Mouse (Mus musculus): ENCODE results near the gene Tenm4.

The Tenm4 gene

GRCm38 (mm10) chr7:96647657-96648056 lies 476.6 kb downstream of the Tenm4 start:
- no peak for DNase-seq (ENCODE audit: low spot score)

- DNase-seq (ENCODE audit: low spot score): no peak
These were observed 477.6 kb downstream of the Tenm4 start for GRCm38 (mm10) chr7:96648606-96649005.

- DNase-seq (ENCODE audit: low spot score): no peak
These were observed 478.1 kb downstream of the Tenm4 start for GRCm38 (mm10) chr7:96649171-96649570.

GRCm38 (mm10) chr7:96650435-96650834 lies 479.4 kb downstream of the Tenm4 start:
- no peak for DNase-seq (ENCODE audit: low spot score)

GRCm38 (mm10) chr7:96651055-96651454 lies 480.0 kb downstream of the Tenm4 start:
- DNase-seq (ENCODE audit: low spot score): no peak

GRCm38 (mm10) chr7:96651626-96652341 lies 480.7 kb downstream of the Tenm4 start:
- no peak for DNase-seq (ENCODE audit: low spot score)

GRCm38 (mm10) chr7:96652844-96653243 lies 481.8 kb downstream of the Tenm4 start:
- no peak for DNase-seq (ENCODE audit: low spot score)

GRCm38 (mm10) chr7:96654206-96654605 lies 483.2 kb downstream of the Tenm4 start:
- DNase-seq (ENCODE audit: low spot score): no peak

- DNase-seq (ENCODE audit: low spot score): no peak
These were observed 484.2 kb downstream of the Tenm4 start for GRCm38 (mm10) chr7:96655096-96655716.

- no peak for DNase-seq (ENCODE audit: low spot score)
These were observed 486.2 kb downstream of the Tenm4 start for GRCm38 (mm10) chr7:96657101-96657830.

- no peak for DNase-seq (ENCODE audit: low spot score)
These were observed 487.0 kb downstream of the Tenm4 start for GRCm38 (mm10) chr7:96657857-96658580.

- DNase-seq (ENCODE audit: low spot score): no peak
These were observed 489.9 kb downstream of the Tenm4 start for GRCm38 (mm10) chr7:96660907-96661306.

GRCm38 (mm10) chr7:96661352-96662169 lies 490.5 kb downstream of the Tenm4 start:
- no peak for DNase-seq (ENCODE audit: low spot score)

- no peak for DNase-seq (ENCODE audit: low spot score)
These were observed 492.3 kb downstream of the Tenm4 start for GRCm38 (mm10) chr7:96663336-96663735.

GRCm38 (mm10) chr7:96666366-96666896 lies 495.4 kb downstream of the Tenm4 start:
- DNase-seq (ENCODE audit: low spot score): no peak

GRCm38 (mm10) chr7:96667688-96668087 lies 496.6 kb downstream of the Tenm4 start:
- no peak for DNase-seq (ENCODE audit: low spot score)

GRCm38 (mm10) chr7:96670095-96670494 lies 499.0 kb downstream of the Tenm4 start:
- no peak for DNase-seq (ENCODE audit: low spot score)

GRCm38 (mm10) chr7:96672322-96672914 lies 501.4 kb downstream of the Tenm4 start:
- no peak for DNase-seq (ENCODE audit: low spot score)

GRCm38 (mm10) chr7:96677082-96677481 lies 506.0 kb downstream of the Tenm4 start:
- no peak for DNase-seq (ENCODE audit: low spot score)

GRCm38 (mm10) chr7:96678236-96678635 lies 507.2 kb downstream of the Tenm4 start:
- DNase-seq (ENCODE audit: low spot score): no peak

GRCm38 (mm10) chr7:96679746-96680145 lies 508.7 kb downstream of the Tenm4 start:
- DNase-seq (ENCODE audit: low spot score): no peak
